Mouse (Mus musculus): ENCODE results near the gene Mfap5. TPM values are rescaled to one million over a fixed set of nuclear protein-coding genes. Genes with fewer than 3 reads are reported as not detected.

Gene Mfap5
- total and polyA plus RNA-seq, 3 experiments = not detected

- Histone ChIP-seq H3K36me3 (ENCODE audit: control insufficient read depth in 1 of 2, insufficient read depth in 2 of 2, low read length in 2 of 2) (peaks cover 0 to 4% of the 10 kb centered on the region in 2 experiments; a peak in 2 of 4 replicates), H3K4me1 (ENCODE audit: control insufficient read depth in 1 of 2, insufficient read depth in 2 of 2, low read length in 2 of 2) (peaks cover 2 to 6% of the 10 kb centered on the region in 2 experiments; a peak in 3 of 4 replicates), H3K27ac (ENCODE audit: control insufficient read depth, low read depth, low read length) (no peak overlapping the region), H3K9ac (ENCODE audit: control insufficient read depth, low read depth, low read length, poor library complexity, severe bottlenecking) (no peak overlapping the region), H3K27me3 (ENCODE audit: control insufficient read depth in 1 of 2, insufficient read depth in 2 of 2, low read length in 2 of 2) (peaks cover 4 to 7% of the 10 kb centered on the region in 2 experiments; a peak in 3 of 4 replicates), H3K79me2 (ENCODE audit: control insufficient read depth, insufficient read depth, low read length, poor library complexity) (no peaks in the 10 kb centered on the region), H3K4me3 (ENCODE audit: control insufficient read depth in 1 of 2, insufficient read depth in 1 of 2, low read depth in 2 of 2, low read length in 2 of 2) (no peak overlapping the region), H3K9me3 (replicated peaks; ENCODE audit: insufficient read depth, low read length) (no peaks in the 10 kb centered on the region)
- DNase-seq (ENCODE audit: low read depth, low spot score) = no peak
- no peak for TF ChIP-seq MYC (IDR thresholded peaks at IDR 0.05; ENCODE audit: low read depth, low read length)
- no peak for TF ChIP-seq POLR2AphosphoS5 (IDR thresholded peaks at IDR 0.05; ENCODE audit: borderline replicate concordance, low read depth, low read length)
- TF ChIP-seq NRF1 (IDR thresholded peaks at IDR 0.05; ENCODE audit: insufficient read depth, low read depth, low read length, poor library complexity, severe bottlenecking) = no peak
- TF ChIP-seq UBTF (IDR thresholded peaks at IDR 0.05; ENCODE audit: borderline replicate concordance, insufficient read depth, low read depth, low read length) = no peak
- TF ChIP-seq ZC3H11A (IDR thresholded peaks at IDR 0.05; ENCODE audit: low read depth, low read length) = no peak
- TF ChIP-seq NELFE (IDR thresholded peaks at IDR 0.05; ENCODE audit: low read depth, low read length) = no peak
- TF ChIP-seq GABPA (IDR thresholded peaks at IDR 0.05; ENCODE audit: low read depth, low read length) = no peak
- no peak for TF ChIP-seq MAZ (IDR thresholded peaks at IDR 0.05; ENCODE audit: low read depth, low read length)
- no peak for TF ChIP-seq HCFC1 (IDR thresholded peaks at IDR 0.05; ENCODE audit: low read depth, low read length)
- TF ChIP-seq CHD1 (IDR thresholded peaks at IDR 0.05; ENCODE audit: low read depth, low read length) = no peak
Measured at GRCm38 (mm10) chr6:122554102-122554501, 48.5 kb downstream of the Mfap5 start.

- TF ChIP-seq CTCF (IDR thresholded peaks at IDR 0.05 in 2 of 3, conservative IDR thresholded peaks at IDR 0.05 in 1 of 3; ENCODE audit: control insufficient read depth in 1 of 3, insufficient read depth in 1 of 3, low read depth in 2 of 3, low read length in 3 of 3, poor library complexity in 1 of 3, severe bottlenecking in 1 of 3) = no peak
- TF ChIP-seq GATA1 (IDR thresholded peaks at IDR 0.05; ENCODE audit: low read depth, low read length) = no peak
- no peak for TF ChIP-seq TBP (IDR thresholded peaks at IDR 0.05; ENCODE audit: low read depth, low read length)
- TF ChIP-seq NELFE (IDR thresholded peaks at IDR 0.05; ENCODE audit: low read depth, low read length) = no peak
- no peak for TF ChIP-seq MAZ (IDR thresholded peaks at IDR 0.05; ENCODE audit: low read depth, low read length)
- no peak for TF ChIP-seq MAX (IDR thresholded peaks at IDR 0.05; ENCODE audit: low read length)
- no peak for TF ChIP-seq TCF12 (IDR thresholded peaks at IDR 0.05; ENCODE audit: low read depth, low read length)
- no peak for TF ChIP-seq POLR2AphosphoS2 (IDR thresholded peaks at IDR 0.05; ENCODE audit: low read length)
- no peak for TF ChIP-seq TAL1 (IDR thresholded peaks at IDR 0.05; ENCODE audit: low read length)
- no peak for TF ChIP-seq NRF1 (IDR thresholded peaks at IDR 0.05; ENCODE audit: insufficient read depth, low read depth, low read length, poor library complexity, severe bottlenecking)
- TF ChIP-seq ZMIZ1 (IDR thresholded peaks at IDR 0.05; ENCODE audit: low read depth, low read length) = no peak
- Histone ChIP-seq H3K27me3 (ENCODE audit: control insufficient read depth in 1 of 2, insufficient read depth in 2 of 2, low read length in 2 of 2) (peaks cover 4 to 5% of the 10 kb centered on the region in 2 experiments; a peak in 3 of 4 replicates), H3K36me3 (ENCODE audit: control insufficient read depth in 1 of 2, insufficient read depth in 2 of 2, low read length in 2 of 2) (peaks cover 0 to 10% of the 10 kb centered on the region in 2 experiments; a peak in 2 of 4 replicates), H3K4me1 (ENCODE audit: control insufficient read depth in 1 of 2, insufficient read depth in 2 of 2, low read length in 2 of 2) (peaks cover 4 to 6% of the 10 kb centered on the region in 2 experiments; a peak in 3 of 4 replicates), H3K4me3 (ENCODE audit: control insufficient read depth in 1 of 2, insufficient read depth in 1 of 2, low read depth in 2 of 2, low read length in 2 of 2) (no peak overlapping the region), H3K27ac (ENCODE audit: control insufficient read depth, low read depth, low read length) (no peak overlapping the region), H3K9ac (ENCODE audit: control insufficient read depth, low read depth, low read length, poor library complexity, severe bottlenecking) (no peak overlapping the region), H3K9me3 (replicated peaks; ENCODE audit: insufficient read depth, low read length) (no peaks in the 10 kb centered on the region), H3K79me2 (ENCODE audit: control insufficient read depth, insufficient read depth, low read length, poor library complexity) (no peaks in the 10 kb centered on the region)
- DNase-seq (ENCODE audit: low read depth, low spot score) = no peak
Measured at GRCm38 (mm10) chr6:122555266-122555665, 49.6 kb downstream of the Mfap5 start.
